Mouse (Mus musculus) spleen, adult 18-20 months (tissue): Measurements from ENCODE around the gene Zfp958.
"Not testable (repeated sequence)": the region's sequence is repeated elsewhere in the genome, so short reads cannot be mapped to it uniquely, and the experiment has no call there.

ENCODE experiments used
- DNase-seq, 2 experiments: peaks; one replicate each; pipeline ENCODE4 v3.0.0; 2022; ENCODE audit warnings: mixed read lengths in 2 of 2

Zfp958 gene

GRCm38 (mm10) chr8:4612932-4613853, at the start of gene Zfp958:
Zfp958 (plus strand) TSS chr8:4613167.
- DNase-seq, result peak; percentile 75 to 79

- DNase-seq, result no peak
These were observed 31.0 kb upstream of the Zfp958 start for GRCm38 (mm10) chr8:4581986-4582385.

- no peak for DNase-seq
These were observed 30.2 kb upstream of the Zfp958 start for GRCm38 (mm10) chr8:4582754-4583178.

- DNase-seq, result no peak
These were observed 28.3 kb upstream of the Zfp958 start for GRCm38 (mm10) chr8:4584660-4585059.

GRCm38 (mm10) chr8:4586356-4586755, 26.6 kb upstream of the Zfp958 start:
- DNase-seq, result no peak

GRCm38 (mm10) chr8:4588165-4589000, 24.6 kb upstream of the Zfp958 start:
- peak in 1 of 2 experiments; percentile 9 for DNase-seq

GRCm38 (mm10) chr8:4608896-4609295, 4.1 kb upstream of the Zfp958 start:
- DNase-seq, result no peak

- not testable (repeated sequence) for DNase-seq
These were observed 1.3 kb upstream of the Zfp958 start for GRCm38 (mm10) chr8:4611626-4612175.

GRCm38 (mm10) chr8:4627349-4627748, 14.4 kb downstream of the Zfp958 start:
- no peak for DNase-seq

- no peak for DNase-seq
These were observed 24.1 kb downstream of the Zfp958 start for GRCm38 (mm10) chr8:4637071-4637470.

- not testable (repeated sequence) for DNase-seq
These were observed 30.0 kb downstream of the Zfp958 start for GRCm38 (mm10) chr8:4642974-4643373.

GRCm38 (mm10) chr8:4656536-4656935, 43.6 kb downstream of the Zfp958 start:
- DNase-seq, result peak in 1 of 2 experiments; percentile 24

- no peak for DNase-seq
These were observed 62.4 kb downstream of the Zfp958 start for GRCm38 (mm10) chr8:4675191-4676003.

GRCm38 (mm10) chr8:4676586-4676985, 63.6 kb downstream of the Zfp958 start:
- peak in 1 of 2 experiments; percentile 11 for DNase-seq

- DNase-seq, result peak; percentile 95 to 97
These were observed 64.6 kb downstream of the Zfp958 start for GRCm38 (mm10) chr8:4677265-4678217.

- DNase-seq, result peak; percentile 88 to 93
These were observed 65.4 kb downstream of the Zfp958 start for GRCm38 (mm10) chr8:4678218-4678907.

GRCm38 (mm10) chr8:4678908-4679545, 66.1 kb downstream of the Zfp958 start:
- DNase-seq, result peak in 1 of 2 experiments; percentile 13

- peak in 1 of 2 experiments; percentile 3 for DNase-seq
These were observed 66.8 kb downstream of the Zfp958 start for GRCm38 (mm10) chr8:4679796-4680195.
